Mouse (Mus musculus) layer of hippocampus, adult 8-10 months (tissue): Measurements from ENCODE around the gene Prph. TPM values are rescaled to one million over a fixed set of nuclear protein-coding genes. Genes with fewer than 3 reads are reported as not detected.
"Not testable (repeated sequence)": the region's sequence is repeated elsewhere in the genome, so short reads cannot be mapped to it uniquely, and the experiment has no call there.

Experiments
- DNase-seq, 2 experiments: peaks; one replicate each; pipeline ENCODE4 v3.0.0; 2022; ENCODE audit warnings: low spot score in 2 of 2
- total RNA-seq, 4 experiments: library from RNA; stranded (reverse); gene quantifications; 2 replicates each; pipeline ENCODE4 v1.2.4; 2022

The Prph gene
- total RNA-seq, 4 experiments from 2014 or later = 0.96 to 1.9 (median 1.4) TPM

DNA sequence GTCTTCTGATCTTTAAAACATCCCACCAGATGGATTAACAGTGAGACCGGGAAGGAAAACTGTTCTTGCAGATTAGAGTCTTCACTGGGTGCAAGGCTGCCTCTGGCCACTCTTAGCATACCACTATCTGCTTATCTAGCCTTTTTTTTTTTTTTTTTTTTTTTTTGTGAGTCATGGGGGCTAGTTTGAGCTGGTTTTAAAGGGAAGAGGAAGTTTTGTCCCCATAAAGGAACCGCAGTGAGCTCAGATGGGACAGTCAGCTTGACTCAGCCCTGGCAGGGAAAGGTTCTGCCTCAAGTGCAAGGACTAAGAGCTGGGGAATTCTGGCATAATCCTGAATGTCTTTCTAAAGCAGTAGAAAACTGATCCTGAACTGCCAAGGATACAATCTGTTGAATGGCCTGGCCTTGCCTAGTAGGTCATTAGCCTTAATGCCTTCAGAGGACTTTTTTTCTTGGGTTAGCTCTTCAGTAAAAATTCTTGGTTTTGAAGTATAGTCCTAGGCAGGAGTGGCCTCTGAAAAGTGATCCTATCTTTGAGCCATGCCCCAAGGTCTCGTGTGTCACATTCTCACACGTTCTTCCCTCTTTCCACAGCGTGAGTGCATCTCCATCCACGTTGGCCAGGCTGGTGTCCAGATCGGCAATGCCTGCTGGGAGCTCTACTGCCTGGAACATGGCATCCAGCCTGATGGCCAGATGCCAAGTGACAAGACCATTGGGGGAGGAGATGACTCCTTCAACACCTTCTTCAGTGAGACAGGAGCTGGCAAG lies 21.3 kb upstream of the Prph start:
- no peak for DNase-seq

DNA sequence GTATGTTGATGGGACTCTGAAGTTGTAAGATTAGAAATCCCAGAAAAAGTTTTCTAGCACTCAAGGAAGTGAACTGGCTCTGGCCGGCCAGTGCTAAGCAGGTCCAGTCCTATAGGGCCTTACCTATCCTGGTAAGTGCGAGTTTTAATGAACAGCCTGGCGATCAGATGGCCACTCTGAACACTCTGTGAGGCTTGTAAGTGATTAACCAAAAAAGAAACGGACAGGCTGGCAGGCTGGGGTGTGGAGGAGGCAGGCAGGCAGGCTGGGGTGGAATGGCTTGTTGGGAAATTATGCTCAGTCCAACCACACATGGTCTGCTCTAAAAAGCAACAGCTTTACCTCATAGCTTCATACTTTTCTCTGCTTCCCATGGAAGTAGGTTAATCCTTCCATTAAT lies 19.5 kb upstream of the Prph start:
- DNase-seq = peak; percentile 25 to 41

DNA sequence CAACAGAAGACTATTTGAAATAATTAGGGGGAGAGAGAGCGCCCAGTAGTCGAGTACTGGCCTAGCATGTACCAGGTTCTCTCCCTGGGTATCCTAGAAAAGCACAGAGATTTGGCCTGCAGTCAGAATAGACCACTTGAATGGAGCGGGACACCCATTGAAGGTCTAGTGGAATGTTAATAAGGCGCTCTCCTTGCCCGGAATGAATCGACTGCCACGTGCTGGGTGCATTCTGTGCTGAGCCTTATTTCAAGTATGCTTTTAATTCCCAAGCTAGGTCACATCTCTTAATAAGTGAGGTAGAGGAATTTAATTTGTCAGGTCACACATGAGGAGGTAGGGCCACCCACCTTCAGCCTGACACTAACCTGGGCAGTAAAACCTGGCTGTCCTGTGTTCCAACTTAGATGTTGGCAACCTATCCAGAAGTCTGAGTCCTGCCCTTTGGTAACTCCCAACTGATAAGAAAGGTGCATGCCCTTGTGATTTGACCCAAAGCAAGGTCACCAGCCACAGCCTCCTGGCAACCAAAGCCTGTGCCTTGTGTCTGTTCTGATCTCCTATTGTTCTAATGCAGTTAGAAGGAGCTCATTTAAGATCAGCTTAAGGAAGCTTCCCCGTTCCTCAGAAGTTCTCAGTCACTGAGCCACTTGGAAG lies 18.6 kb upstream of the Prph start:
- no peak for DNase-seq

DNA sequence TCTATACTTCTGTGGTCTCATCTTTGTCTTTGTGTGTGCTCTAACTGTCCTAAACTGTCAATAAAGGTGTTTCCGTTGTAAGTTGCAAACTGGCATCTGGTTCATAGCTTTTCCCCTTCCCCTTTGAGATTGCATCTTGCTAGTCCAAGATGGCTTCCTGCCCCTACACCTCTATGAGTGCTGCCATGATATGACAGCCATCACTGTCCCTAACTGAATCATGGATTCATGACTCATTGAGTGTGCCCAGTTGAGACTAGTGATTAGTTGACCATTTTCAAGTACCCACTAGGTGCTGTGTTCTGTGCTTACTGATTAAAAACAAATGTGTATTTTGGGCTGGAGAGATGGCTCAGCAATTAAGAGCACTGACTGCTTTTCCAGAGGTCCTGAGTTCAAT lies 16.9 kb upstream of the Prph start:
- no peak for DNase-seq

DNA sequence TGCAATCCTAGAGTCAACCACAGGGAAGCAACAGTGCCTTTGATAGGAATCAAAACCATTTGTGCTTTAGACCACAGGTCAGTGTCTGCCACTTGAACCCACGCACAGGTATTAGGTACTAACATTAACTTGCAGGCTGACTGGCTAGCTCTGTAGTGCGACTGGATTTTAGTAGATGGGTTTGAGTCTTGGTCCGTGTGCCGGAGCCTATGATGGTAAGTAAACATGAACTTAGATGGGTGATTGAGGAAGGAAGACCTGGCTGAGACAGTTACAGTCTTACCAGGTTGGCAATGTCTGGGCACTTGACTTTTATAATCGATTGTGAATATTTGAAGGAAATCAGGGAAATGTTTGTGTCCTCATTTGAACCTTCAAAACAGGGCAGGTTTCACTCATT lies 16.2 kb upstream of the Prph start:
- DNase-seq = no peak

DNA sequence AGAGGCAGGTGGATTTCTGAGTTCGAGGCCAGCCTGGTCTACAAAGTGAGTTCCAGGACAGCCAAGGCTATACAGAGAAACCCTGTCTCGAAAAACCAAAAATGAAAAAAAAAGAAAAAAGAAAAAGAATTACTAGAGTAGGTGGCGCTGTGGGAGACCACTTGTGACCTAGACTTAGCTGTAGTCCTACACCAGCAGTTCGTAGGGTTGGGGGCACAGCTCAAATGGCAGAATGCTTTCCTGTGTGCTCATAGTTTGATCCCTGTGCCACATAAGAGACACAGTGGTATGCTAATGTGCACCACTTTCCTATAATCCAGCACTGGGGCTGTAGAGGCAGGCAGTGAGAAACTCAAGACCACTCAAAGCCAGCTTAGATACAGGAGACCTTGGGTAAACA lies 15.7 kb upstream of the Prph start:
- no peak for DNase-seq

DNA sequence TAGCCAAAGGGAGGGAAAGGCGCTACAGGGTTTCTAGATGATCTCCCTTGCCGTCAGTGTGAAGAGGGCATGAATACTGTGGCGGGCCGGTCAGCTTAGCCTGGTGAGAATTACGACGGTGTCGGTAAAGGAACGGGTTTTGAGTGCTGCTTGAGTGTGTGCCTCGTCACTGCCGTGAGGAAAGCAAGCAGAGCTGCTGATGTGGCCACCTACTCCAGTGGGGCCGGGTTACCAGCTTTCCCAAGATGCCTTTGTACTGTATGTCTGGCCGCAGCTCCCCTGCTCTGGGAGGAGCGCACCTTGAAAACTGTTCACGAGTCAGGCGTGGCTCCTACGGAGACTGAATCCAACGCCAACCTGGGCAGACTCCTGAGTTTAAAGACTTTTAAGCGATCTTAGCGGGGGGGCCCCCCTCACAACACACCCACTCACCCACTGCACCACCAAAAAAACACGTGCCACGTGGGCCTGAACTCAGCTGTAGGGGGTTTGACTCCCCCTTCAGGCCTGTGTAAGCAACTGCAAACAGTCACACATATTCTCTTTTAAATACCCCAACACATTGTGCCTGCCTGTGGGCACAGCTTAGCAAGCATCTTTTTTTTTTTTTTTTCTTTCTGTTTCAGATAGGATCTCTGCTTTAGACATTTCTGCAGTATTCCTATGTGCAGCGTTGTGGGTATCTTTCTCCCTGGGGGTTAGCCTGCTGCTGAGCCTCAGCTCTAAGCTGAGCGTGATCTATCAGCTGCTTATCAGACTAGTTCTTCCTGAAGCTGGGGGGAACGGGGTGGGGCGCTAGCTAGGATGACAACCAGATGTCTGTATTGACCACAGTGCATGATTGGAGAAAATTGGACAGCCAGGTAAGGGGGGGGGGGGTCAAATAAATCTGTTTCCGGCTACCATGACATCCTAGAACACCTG lies 14.7 kb upstream of the Prph start:
- DNase-seq = no peak

DNA sequence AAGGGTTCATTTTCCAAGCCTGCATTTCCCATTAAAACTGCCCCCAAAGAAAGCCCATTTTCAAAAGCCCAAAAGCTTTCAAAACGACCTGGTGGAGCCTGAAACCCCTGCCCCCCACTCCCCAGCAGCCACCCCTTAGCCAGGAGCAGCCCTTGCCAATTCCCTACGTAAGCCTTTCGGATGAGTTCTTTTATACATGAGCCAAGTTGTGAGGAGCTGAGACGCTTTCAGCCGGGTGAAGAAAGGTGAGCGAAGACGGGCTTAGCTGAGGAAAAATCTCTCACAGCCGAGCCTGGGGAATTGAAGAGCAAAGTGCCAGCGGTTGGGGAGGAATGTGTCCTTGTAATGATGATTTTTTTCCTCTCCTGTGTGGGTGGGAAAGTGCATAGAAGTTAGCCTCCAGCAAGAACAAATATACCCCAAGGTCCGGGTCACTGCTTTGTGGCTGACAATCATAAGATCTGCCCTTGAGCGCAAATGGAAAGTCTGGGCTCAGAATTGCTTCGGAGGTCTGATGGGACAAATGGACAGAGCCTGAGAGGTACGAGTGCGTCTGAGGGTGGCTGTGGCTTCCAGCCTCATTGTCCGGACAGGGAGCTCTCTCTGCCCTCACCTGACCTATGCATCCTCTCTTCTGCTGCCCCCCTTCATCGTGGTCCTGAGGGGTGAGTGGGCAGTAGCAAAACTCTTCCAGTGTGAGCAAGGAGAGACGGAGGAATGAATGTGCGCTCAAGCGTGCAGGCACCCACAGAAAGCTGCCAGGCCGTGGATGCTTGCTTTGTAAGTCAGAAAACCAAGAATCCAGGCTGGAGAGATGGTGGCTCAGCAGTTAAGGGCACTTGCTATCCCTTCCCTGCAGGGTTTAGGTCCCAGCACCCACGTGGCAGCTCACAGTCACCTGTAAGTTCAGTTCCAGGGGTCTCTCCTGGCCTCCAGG lies 13.8 kb upstream of the Prph start:
- DNase-seq = no peak

DNA sequence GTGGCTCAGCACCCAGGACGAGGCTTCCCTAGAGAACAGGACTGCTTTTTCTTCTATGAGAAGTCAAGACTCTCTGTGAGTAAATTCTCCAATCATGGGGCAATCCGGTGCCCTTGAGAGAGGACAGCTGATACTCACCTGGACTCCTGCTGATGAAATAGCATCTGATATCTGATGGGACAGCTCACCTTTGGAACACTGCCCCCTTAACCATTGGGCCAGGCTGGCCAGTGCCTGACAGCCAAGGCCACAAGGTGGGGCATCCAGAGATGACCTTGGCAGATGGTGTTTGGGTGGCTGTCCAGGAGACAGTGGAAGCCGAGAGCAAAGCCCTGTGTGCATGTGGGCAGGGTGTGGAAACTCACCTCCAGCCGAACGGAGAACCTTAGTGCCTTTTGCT lies 12.6 kb upstream of the Prph start:
- no peak for DNase-seq

DNA sequence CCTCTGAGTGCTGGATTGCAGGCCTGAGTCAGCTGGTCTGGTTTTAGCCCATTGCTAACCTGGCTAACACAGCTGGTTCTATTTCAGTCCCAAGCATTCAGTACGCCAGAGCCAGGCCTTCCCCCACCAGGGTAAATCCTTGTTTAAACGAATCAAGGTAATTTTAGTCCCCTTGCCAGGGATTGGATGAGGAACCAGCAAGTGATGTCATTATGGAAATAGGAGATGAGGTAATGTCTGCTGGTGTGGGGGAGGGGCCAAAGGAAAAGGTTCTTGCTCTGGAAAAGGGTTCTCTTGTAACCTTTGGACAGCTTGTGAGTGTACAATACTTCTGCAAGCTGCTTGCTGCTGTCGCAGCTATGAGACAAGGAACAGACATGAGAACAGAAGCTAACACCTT lies 10.1 kb upstream of the Prph start:
- DNase-seq = no peak

DNA sequence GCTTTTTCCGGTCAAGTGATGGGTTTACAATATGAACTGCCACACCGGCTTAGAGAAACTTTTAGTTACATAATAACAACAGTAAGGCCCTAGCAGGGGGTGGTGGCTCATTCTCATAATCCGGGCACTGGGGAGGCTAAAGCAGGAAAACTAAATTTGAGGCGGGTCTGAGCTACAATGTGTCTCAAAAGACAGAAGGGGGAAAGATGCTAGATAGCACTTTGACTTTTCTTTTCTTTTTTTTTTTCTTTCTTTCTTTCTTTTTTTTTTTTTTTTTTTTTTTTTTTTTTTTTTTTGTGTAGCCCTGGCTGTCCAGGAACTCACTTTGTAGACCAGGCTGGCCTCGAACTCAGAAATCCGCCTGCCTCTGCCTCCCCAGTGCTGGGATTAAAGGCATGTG lies 9.2 kb upstream of the Prph start:
- DNase-seq = not testable (repeated sequence)

DNA sequence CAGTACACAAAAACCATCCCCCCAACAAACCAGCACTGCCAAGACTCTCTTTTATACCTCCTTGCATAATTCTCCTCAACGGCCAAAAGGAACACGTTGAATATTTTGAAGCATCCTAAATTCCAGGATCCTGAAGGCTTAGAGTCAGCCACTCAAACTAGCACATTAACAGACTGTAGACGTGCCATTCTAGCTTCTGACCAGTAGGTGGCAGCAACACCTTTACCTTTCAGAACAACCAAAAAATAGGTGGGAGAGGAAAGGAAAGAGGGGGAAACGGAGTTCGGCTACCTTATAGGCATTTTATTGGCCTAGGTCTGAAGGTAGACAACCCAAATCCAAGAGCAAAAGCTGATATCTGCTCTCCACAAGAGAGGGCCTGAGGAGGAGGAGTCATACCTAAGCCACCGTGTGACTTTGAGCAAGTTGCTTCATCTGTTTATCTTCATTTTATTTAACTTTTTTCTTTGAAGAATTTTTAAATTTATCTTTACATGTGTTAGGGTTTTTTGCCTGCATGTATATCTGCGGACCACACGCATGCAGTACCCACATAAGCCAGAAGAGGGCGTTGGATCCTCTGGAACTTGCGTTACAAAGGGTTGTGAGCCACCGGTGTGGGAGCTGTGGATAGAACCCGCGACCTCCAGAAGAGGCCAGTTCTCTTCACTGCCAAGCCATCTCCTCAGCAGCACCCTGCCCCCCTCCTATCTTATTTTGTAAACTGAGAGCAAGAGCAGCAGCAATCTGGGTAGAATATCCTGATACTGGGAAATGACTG lies 5.3 kb upstream of the Prph start:
- DNase-seq = peak; percentile 40 to 65

DNA sequence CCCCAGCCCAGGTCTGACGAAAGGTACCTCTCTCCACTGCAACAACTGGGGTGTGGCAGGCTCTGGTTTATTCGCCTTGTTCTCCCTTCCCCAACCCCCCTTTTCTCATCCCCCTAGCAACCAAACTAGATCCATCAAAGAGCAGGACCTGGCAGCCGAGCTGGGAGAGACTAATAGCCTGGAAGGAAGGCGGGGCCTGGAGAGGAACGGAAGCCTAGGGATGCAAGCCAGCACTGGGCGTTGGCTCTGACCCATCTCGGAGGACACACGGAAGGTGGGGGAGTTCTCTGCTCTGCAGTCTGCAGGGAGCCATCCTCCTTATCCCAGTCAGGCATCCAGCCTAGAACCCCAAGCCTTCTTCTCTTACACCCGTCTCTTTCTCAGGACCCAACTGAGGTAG lies 1.6 kb upstream of the Prph start:
- no peak for DNase-seq

DNA sequence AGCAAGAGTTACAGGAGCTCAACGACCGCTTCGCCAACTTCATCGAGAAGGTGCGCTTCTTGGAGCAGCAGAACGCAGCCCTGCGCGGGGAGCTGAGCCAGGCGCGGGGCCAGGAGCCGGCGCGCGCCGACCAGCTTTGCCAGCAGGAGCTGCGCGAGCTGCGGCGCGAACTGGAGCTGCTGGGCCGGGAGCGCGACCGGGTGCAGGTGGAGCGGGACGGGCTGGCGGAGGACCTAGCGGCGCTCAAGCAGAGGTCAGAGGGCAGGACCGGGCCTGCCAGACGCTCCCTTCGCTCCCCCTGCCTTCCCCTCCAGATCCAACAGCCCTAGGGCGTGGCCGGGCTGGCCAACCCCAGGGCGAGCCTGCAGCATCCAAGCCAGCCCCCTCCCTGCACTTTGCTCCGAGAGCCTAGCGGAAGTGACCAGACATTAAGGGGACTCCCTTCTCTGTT lies 562 bp downstream of the Prph start:
- DNase-seq = no peak

DNA sequence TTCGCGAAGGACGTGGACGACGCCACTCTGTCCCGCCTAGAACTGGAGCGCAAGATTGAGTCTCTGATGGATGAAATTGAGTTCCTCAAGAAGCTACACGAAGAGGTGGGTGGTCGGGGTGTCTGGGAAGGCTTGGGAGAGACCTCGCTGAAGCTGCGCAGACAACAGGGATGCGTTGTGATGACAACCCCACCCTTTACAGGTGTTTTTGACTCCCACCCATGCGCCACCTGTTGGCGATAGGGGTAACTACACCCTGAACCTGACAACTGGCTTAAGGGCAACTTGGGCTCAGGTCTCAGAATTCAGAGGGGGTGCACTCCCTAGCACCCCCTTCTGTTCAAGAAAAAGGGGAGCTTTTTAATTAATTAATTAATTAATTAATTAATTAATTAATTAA lies 1.4 kb downstream of the Prph start:
- DNase-seq = no peak

DNA sequence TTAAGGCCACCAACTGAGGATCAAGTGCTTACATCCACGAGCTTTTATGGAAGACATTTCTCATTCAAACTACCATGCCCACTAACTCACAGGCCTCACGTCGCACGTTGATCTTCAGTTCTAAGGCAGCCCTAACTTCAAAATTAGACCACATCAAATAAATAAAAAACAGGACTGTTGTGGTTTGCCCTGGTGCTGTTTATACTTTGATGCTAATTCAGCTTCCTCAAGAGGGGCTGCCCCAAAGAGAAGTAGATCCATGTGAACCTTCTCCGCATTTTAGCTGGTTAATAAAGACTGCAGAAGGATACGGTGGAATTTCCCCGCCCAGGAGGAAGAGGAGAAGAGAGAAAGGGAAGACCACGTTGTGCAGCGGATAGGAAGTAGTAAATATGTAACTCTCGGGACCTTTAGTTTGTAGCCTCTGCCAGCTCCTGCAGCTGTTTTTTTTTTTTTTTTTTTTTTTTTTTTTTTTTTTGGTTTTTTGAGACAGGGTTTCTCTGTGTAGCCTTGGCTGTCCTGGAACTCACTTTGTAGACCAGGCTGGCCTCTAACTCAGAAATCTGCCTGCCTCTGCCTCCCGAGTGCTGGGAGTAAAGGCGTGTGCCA lies 10.7 kb downstream of the Prph start:
- no peak for DNase-seq

DNA sequence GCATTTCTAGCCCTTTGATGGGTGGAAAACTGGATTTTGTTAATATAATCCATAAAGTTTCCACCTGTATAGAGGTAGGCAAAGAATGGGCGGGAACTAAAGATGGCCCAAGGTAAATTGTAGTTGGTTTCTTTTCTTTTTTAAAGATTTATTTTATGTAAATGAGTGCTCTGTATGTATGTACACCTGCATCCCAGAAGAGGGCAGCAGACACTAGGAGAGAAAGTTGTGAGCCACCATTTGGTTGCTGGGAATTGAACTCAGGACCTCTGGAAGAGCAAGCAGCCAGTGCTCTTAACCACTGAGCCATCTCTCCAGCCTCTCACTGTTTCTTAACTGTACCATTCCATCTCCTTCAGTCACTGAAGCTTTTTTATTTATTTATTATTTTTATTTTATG lies 17.0 kb downstream of the Prph start:
- no peak for DNase-seq

DNA sequence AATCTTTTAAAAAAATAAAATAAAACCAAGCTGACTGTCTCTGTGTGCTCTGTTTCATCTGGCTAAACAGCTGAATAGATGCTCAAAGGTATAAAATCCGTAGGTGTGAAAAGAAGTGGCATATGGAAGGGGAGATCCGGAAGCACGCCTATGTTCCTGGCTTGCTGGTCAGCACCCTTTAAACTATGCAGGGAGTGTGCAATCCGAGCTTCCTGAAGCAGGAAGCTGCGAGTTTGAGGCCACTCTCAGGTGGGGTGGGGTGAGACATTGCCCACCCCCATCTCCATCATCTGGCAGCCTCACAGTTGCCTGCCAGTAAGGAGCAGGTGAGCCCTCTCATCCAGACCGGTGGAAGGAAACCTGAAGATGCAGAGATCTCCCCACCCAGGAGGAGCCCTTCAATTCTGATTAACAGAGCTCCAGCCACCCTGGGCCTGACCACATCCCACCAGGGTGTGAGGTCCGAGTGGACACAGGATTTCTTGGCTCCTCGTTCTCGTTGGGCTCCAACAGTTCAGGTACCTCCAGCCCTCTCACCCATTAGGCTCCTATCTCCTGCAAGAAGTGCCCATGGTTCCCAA lies 19.1 kb downstream of the Prph start, which contains the start of gene Troap:
Gene Troap, plus strand, starts transcription at position 557 of the 581 bp plus-strand sequence.
- DNase-seq = no peak
